ENCODE assay signal across 1 mouse cellular context in the genomic region with DNA sequence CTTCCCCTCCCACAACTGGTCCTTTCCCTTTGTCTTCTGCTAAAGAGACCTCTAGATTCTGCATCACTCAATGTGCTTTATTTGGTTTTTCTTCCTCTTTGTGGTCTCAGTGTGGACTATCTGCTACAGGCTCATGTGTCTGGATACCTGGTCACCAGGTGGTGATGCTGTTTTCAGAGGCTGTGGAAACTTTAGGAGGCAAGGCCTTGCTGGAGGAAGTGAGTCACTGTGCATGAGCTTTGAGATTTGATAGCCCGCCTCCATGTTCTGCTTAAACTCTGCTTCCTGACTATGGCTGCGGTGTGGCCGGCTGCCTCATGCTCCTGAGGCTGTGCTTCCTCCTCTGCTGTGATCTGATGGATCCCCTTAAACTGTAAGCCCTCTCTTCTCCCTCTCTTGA.
TF ChIP-seq lines count a peak whose summit lies in the region.

No protein-coding gene starts in this region.

TF ChIP-seq in CH12.LX, 34 proteins besides CTCF, POLR2A, EP300 and RAD21 (continued from another document):
- TF ChIP-seq MXI1 (IDR thresholded peaks at IDR 0.05; ENCODE audit: low read depth, low read length) = no peak
- no peak for TF ChIP-seq MAFK (IDR thresholded peaks at IDR 0.05; ENCODE audit: insufficient replicate concordance, low read length)
- TF ChIP-seq USF2 (conservative IDR thresholded peaks at IDR 0.05; ENCODE audit: low read depth, low read length) = no peak
- no peak for TF ChIP-seq CHD2 (IDR thresholded peaks at IDR 0.05; ENCODE audit: low read length)
- TF ChIP-seq ELF1 (IDR thresholded peaks at IDR 0.05; ENCODE audit: low read depth, low read length) = no peak
- TF ChIP-seq JUN (IDR thresholded peaks at IDR 0.05; ENCODE audit: insufficient read depth, low read depth, low read length) = no peak
- TF ChIP-seq POLR2AphosphoS2 (IDR thresholded peaks at IDR 0.05; ENCODE audit: low read depth, low read length) = no peak
- TF ChIP-seq MEF2A (IDR thresholded peaks at IDR 0.05; ENCODE audit: borderline replicate concordance, low read depth, low read length) = no peak
- no peak for TF ChIP-seq NELFE (IDR thresholded peaks at IDR 0.05; ENCODE audit: low read depth, low read length)
- no peak for TF ChIP-seq USF1 (IDR thresholded peaks at IDR 0.05; ENCODE audit: low read depth, low read length)
- TF ChIP-seq GABPA (IDR thresholded peaks at IDR 0.05; ENCODE audit: insufficient replicate concordance, low read depth, low read length) = no peak
- no peak for TF ChIP-seq E2F4 (IDR thresholded peaks at IDR 0.05; ENCODE audit: insufficient replicate concordance, low read depth, low read length)
